Mouse (Mus musculus): ENCODE measurements at regions not wholly inside any gene's neighbourhood (a gene's known extent, or its start where the extent isn't known, plus 50 kb on each side); places are given as distances from the start of the nearest gene placed in this dataset.

DNA sequence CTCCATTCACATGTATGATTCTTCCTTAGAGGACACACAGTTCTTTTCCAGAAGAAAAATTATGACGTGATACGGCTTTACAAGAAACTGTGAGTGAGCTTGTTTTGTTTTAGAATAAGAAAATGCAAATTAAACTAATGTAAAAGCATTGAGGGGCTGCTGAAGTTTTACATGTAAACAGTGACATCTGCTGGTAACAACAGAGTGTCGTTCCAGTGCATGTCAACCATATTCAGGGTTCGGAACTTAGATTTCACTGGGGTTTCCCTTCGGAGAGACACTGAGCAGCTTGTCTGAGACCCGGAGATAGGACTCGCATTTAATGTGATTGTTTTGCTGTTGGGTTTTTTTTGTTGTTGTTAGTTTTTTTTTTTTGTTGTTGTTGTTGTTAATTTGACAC lies 148.4 kb upstream of the Ube3a start:
- peak; percentile 18 to 22 for DNase-seq (ENCODE audit: extremely low spot score in 1 of 2, low spot score in 2 of 2)
- no peak overlapping the region for H3K27ac ChIP-seq
- H3K4me3 ChIP-seq = no peak overlapping the region
- intact Hi-C loops (cut with DNase I) = loop anchor here (1.0 to 5.0 kb wide), 2 partner anchors 498 to 1570 kb away; partner anchors contain the start of gene Gabra5
- peak; percentile 72 for TF ChIP-seq CTCF (IDR thresholded peaks at IDR 0.05)

Measured in left cerebral cortex, adult 2 months (tissue).